Mouse (Mus musculus): Measurements from ENCODE around the gene Nr5a1.

DNA sequence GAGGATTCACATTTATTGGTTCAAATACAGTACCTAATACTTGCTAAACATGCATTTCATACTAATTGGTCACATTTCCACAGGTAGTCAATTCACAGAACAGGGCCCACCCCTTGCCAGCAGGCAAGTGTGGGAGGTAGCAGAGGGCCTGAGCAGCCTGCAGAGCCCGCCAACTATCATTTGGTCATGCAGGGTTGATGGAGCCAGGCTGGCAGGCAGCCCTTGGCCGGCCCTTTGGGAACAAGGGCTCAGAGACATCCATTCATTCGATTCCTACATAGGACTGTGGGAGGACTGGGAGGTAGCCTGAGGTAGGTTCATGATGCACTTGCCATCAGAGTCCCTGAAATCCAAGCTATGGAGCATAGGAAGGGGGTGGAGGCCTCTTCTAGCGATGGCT, 9.0 kb upstream of the Nr5a1 start:
- TF ChIP-seq CTCF (IDR thresholded peaks at IDR 0.05; ENCODE audit: borderline replicate concordance, insufficient read depth, low read depth, low read length) (no peak), POLR2A (IDR thresholded peaks at IDR 0.05; ENCODE audit: borderline replicate concordance, insufficient read depth, low read length) (no peak)

Measured in cerebellum, adult 2 months (tissue).